Mouse (Mus musculus) spleen, postnatal 4 days (tissue): Measurements from ENCODE around the gene Fgfr2.

Experiments
- DNase-seq, 2 experiments: peaks; one replicate each; pipeline ENCODE4 v3.0.0; 2022; ENCODE audit warnings: low spot score in 2 of 2

The Fgfr2 gene

GRCm38 (mm10) chr7:130335440-130336051 lies 2787.6 kb downstream of the Fgfr2 start:
- DNase-seq, result no peak

GRCm38 (mm10) chr7:130332515-130333220 lies 2790.5 kb downstream of the Fgfr2 start:
- DNase-seq, result no peak

- no peak for DNase-seq
Observed at GRCm38 (mm10) chr7:130327603-130328365, 2795.4 kb downstream of the Fgfr2 start.

- DNase-seq, result no peak
Observed at GRCm38 (mm10) chr7:130325983-130326433, 2797.1 kb downstream of the Fgfr2 start.

GRCm38 (mm10) chr7:130324716-130325401 lies 2798.3 kb downstream of the Fgfr2 start:
- DNase-seq, result no peak

- DNase-seq, result no peak
Observed at GRCm38 (mm10) chr7:130323766-130324165, 2799.4 kb downstream of the Fgfr2 start.

- peak in 1 of 2 experiments; percentile 17 for DNase-seq
Observed at GRCm38 (mm10) chr7:130319799-130320556, 2803.2 kb downstream of the Fgfr2 start.

- no peak for DNase-seq
Observed at GRCm38 (mm10) chr7:130316294-130316693, 2806.9 kb downstream of the Fgfr2 start.

- no peak for DNase-seq
Observed at GRCm38 (mm10) chr7:130315221-130315620, 2807.9 kb downstream of the Fgfr2 start.

- no peak for DNase-seq
Observed at GRCm38 (mm10) chr7:130314658-130315057, 2808.5 kb downstream of the Fgfr2 start.

GRCm38 (mm10) chr7:130311362-130311761 lies 2811.8 kb downstream of the Fgfr2 start:
- no peak for DNase-seq

GRCm38 (mm10) chr7:130309180-130309579 lies 2814.0 kb downstream of the Fgfr2 start:
- no peak for DNase-seq

GRCm38 (mm10) chr7:130307036-130307435 lies 2816.1 kb downstream of the Fgfr2 start:
- no peak for DNase-seq

GRCm38 (mm10) chr7:130304642-130305041 lies 2818.5 kb downstream of the Fgfr2 start:
- DNase-seq, result no peak

GRCm38 (mm10) chr7:130303464-130303863 lies 2819.7 kb downstream of the Fgfr2 start:
- DNase-seq, result no peak

- no peak for DNase-seq
Observed at GRCm38 (mm10) chr7:130300606-130301005, 2822.5 kb downstream of the Fgfr2 start.

GRCm38 (mm10) chr7:130298926-130299594 lies 2824.1 kb downstream of the Fgfr2 start:
- DNase-seq, result no peak

GRCm38 (mm10) chr7:130291179-130291578 lies 2832.0 kb downstream of the Fgfr2 start:
- DNase-seq, result no peak

- no peak for DNase-seq
Observed at GRCm38 (mm10) chr7:130289428-130289790, 2833.7 kb downstream of the Fgfr2 start.

GRCm38 (mm10) chr7:130288719-130289427 lies 2834.3 kb downstream of the Fgfr2 start:
- no peak for DNase-seq
